Mouse (Mus musculus) intestine, postnatal 0 days (tissue): ENCODE results near the gene Mllt10. TPM values are rescaled to one million over a fixed set of nuclear protein-coding genes. Genes with fewer than 3 reads are reported as not detected.
A peak's percentile ranks its signal among the peaks of the same experiment; 100 is the strongest.

Source experiments
- ATAC-seq: fragments of 200-750 bp; cut with Nextera tagmentation; 2 replicates; pipeline ENCODE4 v1.8.0; 2017; ENCODE audit warnings: mild to moderate bottlenecking, moderate TSS enrichment, moderate library complexity
- H3K27ac ChIP-seq: fragments of 300-500 bp; sonication (generic); 2 replicates; pipeline ENCODE4 v1.5.1; 2014; ENCODE audit warnings: mild to moderate bottlenecking, low read depth, low read length, moderate library complexity
- H3K27me3 ChIP-seq: fragments of 300-500 bp; sonication (generic); replicated peaks from 2 replicates; pipeline ENCODE4 v1.6.1; 2014; ENCODE audit warnings: low read length, mixed read lengths; ENCODE audit not compliant: control insufficient read depth, insufficient read depth
- H3K36me3 ChIP-seq: fragments of 300-500 bp; sonication (generic); 2 replicates; pipeline ENCODE4 v1.6.1; 2014; ENCODE audit warnings: mild to moderate bottlenecking, moderate library complexity; ENCODE audit not compliant: control insufficient read depth, insufficient read depth
- H3K4me1 ChIP-seq: fragments of 300-500 bp; sonication (generic); replicated peaks from 2 replicates; pipeline ENCODE4 v1.6.1; 2014; ENCODE audit warnings: antibody characterized with exemption, low read length, mixed read lengths; ENCODE audit not compliant: control insufficient read depth, insufficient read depth
- H3K4me2 ChIP-seq: fragments of 300-500 bp; sonication (generic); replicated peaks from 2 replicates; pipeline ENCODE4 v1.6.1; 2014; ENCODE audit warnings: low read depth, mild to moderate bottlenecking, moderate library complexity
- H3K4me3 ChIP-seq: fragments of 300-500 bp; sonication (generic); 2 replicates; pipeline ENCODE4 v1.5.1; 2014; ENCODE audit warnings: low read depth, low read length
- H3K9ac ChIP-seq: fragments of 300-500 bp; sonication (generic); 2 replicates; pipeline ENCODE4 v1.6.1; 2014; ENCODE audit warnings: mild to moderate bottlenecking, low read depth, low read length
- H3K9me3 ChIP-seq: fragments of 300-500 bp; sonication (generic); 2 replicates; pipeline ENCODE4 v1.6.1; 2016; ENCODE audit warnings: mixed run types; ENCODE audit not compliant: control insufficient read depth
- CTCF ChIP-seq: sonication (generic); IDR thresholded peaks from 2 replicates; pipeline ENCODE4 v1.5.1; 2016; ENCODE audit warnings: low read depth, mild to moderate bottlenecking, control low read depth, antibody characterized with exemption, moderate library complexity
- WGBS: fragments of 180-500 bp; shearing (Covaris S2); extraction: QIAGEN DNeasy Blood & Tissue Kit; methylation state at CpG from one replicate; pipeline ENCODE4 v1.1.7; 2014; 5-methylcytosine and 5-hydroxymethylcytosine counted together
- polyA plus RNA-seq: library from polyadenylated mRNA; unstranded; fragments of >200 nt; fragmentation: Nextera tagmentation; extraction: Ambion mirVana; gene quantifications from 2 replicates; pipeline ENCODE4 v1.2.1, GENCODE M21; 2015

Mllt10 gene
- polyA plus RNA-seq, 1 experiment from 2014 or later = 22.6 TPM

DNA sequence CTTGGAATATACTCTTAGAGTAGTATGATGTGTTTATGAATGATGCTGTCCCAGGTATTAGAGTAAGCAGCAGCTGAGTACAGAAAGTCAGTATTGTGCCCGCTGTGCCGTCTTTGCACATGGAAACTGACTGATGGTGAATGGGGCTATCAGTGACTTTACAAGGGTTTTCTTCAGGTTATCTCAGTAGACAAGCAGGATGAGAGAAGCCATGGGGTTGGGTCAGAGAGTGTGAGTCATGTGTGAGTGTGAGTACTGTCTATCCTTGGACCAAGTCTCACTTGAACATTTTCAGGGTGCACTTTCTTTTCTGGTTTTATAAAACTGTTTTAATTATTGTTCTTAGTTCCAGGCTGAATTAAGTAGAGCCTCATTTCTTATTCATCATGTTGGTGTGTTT, 133.3 kb downstream of the Mllt10 start:
- 73% methylated on average over 2 of the region's 2 CpGs for WGBS
- TF ChIP-seq CTCF = no peak
- no peak overlapping the region for H3K4me3 ChIP-seq

DNA sequence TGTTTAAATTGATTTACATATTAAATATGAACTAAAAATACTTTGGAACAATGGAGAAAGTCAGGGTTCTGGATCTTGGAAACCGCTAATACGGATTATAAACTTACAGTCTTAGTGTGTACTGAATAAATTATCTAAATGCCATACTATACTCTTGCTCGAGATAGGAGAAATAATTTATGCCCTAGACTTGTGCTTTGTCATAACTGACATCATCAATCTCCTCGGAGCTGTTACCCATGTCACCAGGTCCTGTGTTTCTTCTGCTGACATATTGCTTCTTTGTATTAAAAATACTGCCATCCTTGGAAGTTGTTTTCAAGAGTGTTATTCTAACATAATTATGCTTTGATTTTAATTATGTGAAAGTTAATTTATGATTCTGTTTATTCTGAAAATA, 140.2 kb downstream of the Mllt10 start:
- Histone ChIP-seq H3K4me1 (no peaks in the 10 kb centered on the region), H3K9ac (no peak overlapping the region), H3K27me3 (no peaks in the 10 kb centered on the region), H3K4me3 (no peak overlapping the region), H3K27ac (no peak overlapping the region), H3K4me2 (no peak overlapping the region), H3K36me3 (peaks cover 21% of the 10 kb centered on the region; the same call in 1 of the 2 replicates), H3K9me3 (no peaks in the 10 kb centered on the region)
- no peak for ATAC-seq
- no peak for TF ChIP-seq CTCF
- WGBS = 66% methylated on average over 4 of the region's 4 CpGs

More for the DNA sequence above, 133.3 kb downstream of the Mllt10 start:
- Histone ChIP-seq H3K36me3 (peaks cover 32% of the 10 kb centered on the region; the same call in 1 of the 2 replicates), H3K4me2 (no peak overlapping the region), H3K27ac (no peak overlapping the region), H3K27me3 (no peaks in the 10 kb centered on the region), H3K4me1 (no peaks in the 10 kb centered on the region), H3K9me3 (no peaks in the 10 kb centered on the region), H3K9ac (no peak overlapping the region)
- ATAC-seq = no peak; the same call in 1 of the 2 replicates

DNA sequence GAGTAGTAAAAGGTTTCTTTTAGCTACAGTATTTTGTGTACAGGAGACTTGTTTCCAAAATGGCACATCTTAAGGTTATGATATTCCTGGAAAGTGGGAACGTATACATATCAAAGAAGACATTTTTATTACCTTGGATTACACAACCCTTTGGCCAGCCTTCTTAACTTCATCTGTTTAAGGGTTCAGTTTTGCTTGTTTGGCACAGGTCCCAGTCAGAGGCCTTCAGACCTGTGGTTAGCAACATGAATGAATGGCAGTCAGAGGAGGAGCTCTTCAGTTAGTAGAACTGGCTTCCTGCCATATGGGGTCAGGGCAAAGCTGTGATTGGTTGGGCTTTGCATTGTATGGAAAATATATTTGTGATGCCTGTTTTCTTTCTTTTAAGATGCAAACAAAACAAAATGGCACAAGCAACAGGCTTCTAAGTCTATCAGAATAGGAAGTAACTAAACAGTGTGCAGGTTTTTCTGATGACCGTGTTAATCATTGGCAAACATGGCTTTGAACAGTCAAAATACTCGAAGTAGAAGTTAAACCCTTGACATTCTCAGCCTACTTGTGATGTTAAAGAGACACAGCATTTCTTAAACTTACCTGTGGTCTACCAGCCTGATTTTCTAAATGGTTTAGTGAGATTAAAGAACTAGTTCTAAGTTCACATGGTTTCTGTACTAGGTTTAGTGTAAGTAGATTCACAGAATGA, 140.8 kb downstream of the Mllt10 start:
- no peaks in the 10 kb centered on the region for H3K4me1 ChIP-seq
- 38% methylated on average over 3 of the region's 3 CpGs for WGBS
- H3K36me3 ChIP-seq = peaks cover 24% of the 10 kb centered on the region; the same call in 1 of the 2 replicates
- no peak overlapping the region for H3K4me2 ChIP-seq
- peak; percentile 91 for ATAC-seq
- TF ChIP-seq CTCF = no peak
- no peaks in the 10 kb centered on the region for H3K27me3 ChIP-seq
- H3K9ac ChIP-seq = no peak overlapping the region
- no peaks in the 10 kb centered on the region for H3K9me3 ChIP-seq
- no peak overlapping the region for H3K27ac ChIP-seq
- no peak overlapping the region for H3K4me3 ChIP-seq

DNA sequence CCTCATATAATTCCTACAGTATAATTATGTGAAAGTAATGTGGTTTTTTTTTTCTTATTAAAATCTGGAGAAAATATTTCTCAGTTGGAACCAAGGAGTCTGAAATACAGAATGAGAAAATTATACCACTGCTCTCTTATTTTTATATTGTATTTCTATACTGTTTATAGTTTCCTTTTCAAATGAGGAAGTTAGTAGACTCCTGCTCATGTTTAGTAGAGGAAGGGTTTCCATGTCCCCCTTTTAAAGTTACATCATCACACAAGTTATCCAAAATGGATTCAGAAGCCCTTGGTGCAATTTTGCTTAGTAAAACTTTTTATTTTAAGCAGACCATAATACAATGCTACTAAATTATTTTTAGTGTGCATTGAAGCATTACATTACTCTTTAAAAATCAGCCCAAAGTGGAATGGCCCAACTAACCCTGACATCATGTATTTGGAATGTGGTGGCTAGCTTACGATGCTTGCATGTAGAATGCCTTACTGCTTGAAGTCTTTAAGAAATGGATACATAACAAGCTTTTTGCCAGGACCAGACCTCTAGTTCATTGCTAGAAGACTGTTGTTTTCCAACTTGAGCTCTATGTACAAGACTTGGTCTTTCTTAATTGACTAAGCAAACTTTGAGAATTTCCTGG, 146.9 kb downstream of the Mllt10 start:
- no peak overlapping the region for H3K4me2 ChIP-seq
- ATAC-seq = no peak
- no peak overlapping the region for H3K27ac ChIP-seq
- 67% methylated on average over 1 of the region's 1 CpGs for WGBS
- TF ChIP-seq CTCF = no peak
- no peaks in the 10 kb centered on the region for H3K27me3 ChIP-seq
- peaks cover 37% of the 10 kb centered on the region for H3K36me3 ChIP-seq
- H3K9ac ChIP-seq = no peak overlapping the region
- no peaks in the 10 kb centered on the region for H3K4me1 ChIP-seq
- no peaks in the 10 kb centered on the region for H3K9me3 ChIP-seq
- no peak overlapping the region for H3K4me3 ChIP-seq

DNA sequence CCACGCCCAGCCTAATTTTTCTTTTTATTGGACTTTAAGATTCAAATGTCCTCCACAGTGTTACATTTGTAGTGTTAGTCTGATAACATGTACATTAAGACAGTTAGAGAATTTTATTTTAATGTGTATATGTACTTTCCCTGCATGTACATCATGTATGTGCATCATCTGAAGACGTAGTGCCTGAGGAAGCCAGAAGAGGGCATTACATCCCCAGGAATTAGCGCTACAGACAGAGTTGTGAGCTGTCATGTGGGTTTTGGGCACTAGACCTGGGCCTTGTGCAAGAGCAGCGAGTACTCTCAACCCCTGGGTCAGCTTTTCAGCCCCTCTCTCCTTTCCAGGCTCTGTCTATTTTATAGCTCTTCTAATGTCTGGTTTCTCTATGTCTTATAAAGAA, 147.9 kb downstream of the Mllt10 start:
- Histone ChIP-seq H3K4me3 (no peak overlapping the region), H3K9ac (no peak overlapping the region), H3K36me3 (peaks cover 43% of the 10 kb centered on the region), H3K27ac (no peak overlapping the region), H3K4me2 (no peak overlapping the region), H3K4me1 (no peaks in the 10 kb centered on the region), H3K9me3 (no peaks in the 10 kb centered on the region), H3K27me3 (no peaks in the 10 kb centered on the region)
- peak; percentile 38 for TF ChIP-seq CTCF
- no peak for ATAC-seq
- WGBS = 96% methylated on average over 4 of the region's 4 CpGs

DNA sequence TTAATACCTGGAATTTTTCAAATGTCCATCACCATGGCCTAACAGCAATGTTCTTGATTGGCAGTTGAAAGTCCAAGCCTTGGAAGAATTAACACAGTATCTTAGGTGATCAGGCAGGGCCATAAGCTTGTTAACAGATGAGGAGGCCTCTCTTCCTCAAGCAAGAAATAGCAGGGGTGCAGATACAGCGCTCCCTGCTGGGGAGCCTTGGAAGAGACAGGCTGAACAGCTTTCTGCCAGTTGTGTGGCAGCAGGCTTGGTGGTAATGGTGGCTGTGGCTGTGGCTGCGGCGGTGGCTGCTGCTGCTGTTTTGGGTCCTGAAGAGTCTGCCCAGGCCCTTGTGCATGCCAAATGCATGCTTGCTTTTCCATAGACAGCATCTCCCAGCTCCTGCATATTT, 150.1 kb downstream of the Mllt10 start:
- Histone ChIP-seq H3K27me3 (no peaks in the 10 kb centered on the region), H3K4me3 (no peak overlapping the region), H3K4me2 (no peak overlapping the region), H3K4me1 (no peaks in the 10 kb centered on the region), H3K9me3 (no peaks in the 10 kb centered on the region), H3K27ac (no peak overlapping the region), H3K9ac (no peak overlapping the region), H3K36me3 (peaks cover 58% of the 10 kb centered on the region)
- 80% methylated on average over 3 of the region's 3 CpGs for WGBS
- TF ChIP-seq CTCF = peak; percentile 91
- ATAC-seq = peak; percentile 54; the same call in 1 of the 2 replicates
